Mouse (Mus musculus) E14TG2a.4 (cell line): ENCODE data around the gene Inpp5a.

ENCODE experiments used
- CTCF ChIP-seq: conservative IDR thresholded peaks from 2 replicates; pipeline ENCODE4 v1.5.1; 2014; ENCODE audit warnings: low read length
- NANOG ChIP-seq: IDR thresholded peaks from 2 replicates; pipeline ENCODE4 v1.6.1; 2014; ENCODE audit warnings: borderline replicate concordance, low read length, mixed read lengths
- POU5F1 ChIP-seq: IDR thresholded peaks from 2 replicates; pipeline ENCODE4 v1.6.1; 2014; ENCODE audit warnings: low read length, borderline replicate concordance

DNA sequence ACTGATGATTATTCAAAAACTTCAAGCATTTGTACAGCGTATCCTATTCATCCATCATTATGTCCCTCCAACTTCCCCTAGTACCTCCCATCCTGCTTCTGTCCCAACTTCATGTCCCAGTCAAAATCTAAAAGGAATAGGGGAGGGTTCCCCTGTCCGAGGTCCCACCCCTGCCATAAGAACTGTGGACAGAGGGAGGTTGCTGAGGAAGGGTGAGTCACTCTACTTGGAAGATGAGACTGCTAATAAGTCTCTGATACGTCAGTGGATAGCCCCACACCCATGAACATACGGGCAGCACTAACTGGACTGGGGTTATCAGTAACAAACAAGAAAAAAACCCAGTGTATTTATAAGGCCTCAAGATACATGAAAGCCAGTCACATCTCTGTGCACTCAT is 29.0 kb upstream of the Inpp5a start:
- TF ChIP-seq NANOG (no peak), CTCF (no peak), POU5F1 (no peak)
